Mouse (Mus musculus): ENCODE results near the gene Caprin1.

DNA sequence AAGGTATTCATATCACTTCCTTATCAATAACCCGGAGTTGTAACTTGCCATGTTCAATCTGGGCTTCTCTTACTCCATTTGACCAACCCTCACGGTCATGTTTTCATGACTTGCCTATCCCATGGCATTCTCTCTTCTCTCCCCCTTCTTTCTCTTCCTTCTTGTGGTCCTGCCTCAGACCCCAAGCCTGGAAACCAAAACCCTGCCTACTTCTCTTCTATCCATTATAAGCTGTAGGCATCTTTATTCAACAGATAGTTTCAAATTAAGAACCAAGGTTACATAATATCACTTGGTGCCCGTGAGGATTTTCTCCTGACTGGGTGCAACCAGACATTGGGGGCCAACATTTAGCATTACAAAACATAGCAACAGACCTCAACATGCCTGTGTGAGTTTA is 18.5 kb upstream of the Caprin1 start:
- TF ChIP-seq CTCF (IDR thresholded peaks at IDR 0.05; ENCODE audit: low read depth) (no peak), EP300 (IDR thresholded peaks at IDR 0.05; ENCODE audit: low read depth) (no peak)
